Mouse (Mus musculus) hindbrain, embryonic 14.5 days (tissue): ENCODE data around the gene Olfr954. TPM values are rescaled to one million over a fixed set of nuclear protein-coding genes. Genes with fewer than 3 reads are reported as not detected.

Source experiments
- ATAC-seq: fragments of 200-750 bp; cut with Nextera tagmentation; 2 replicates; pipeline ENCODE4 v1.8.0; 2017; ENCODE audit warnings: moderate number of reproducible peaks, mild to moderate bottlenecking, moderate TSS enrichment, moderate library complexity; ENCODE audit not compliant: low FRiP score
- DNase-seq: peaks from one replicate; pipeline ENCODE4 v3.0.0-alpha.2; 2015; ENCODE audit warnings: low spot score
- H3K27ac ChIP-seq: fragments of 300-500 bp; sonication (generic); 2 replicates; pipeline ENCODE4 v1.5.1; 2014; ENCODE audit warnings: mild to moderate bottlenecking, moderate library complexity
- H3K27me3 ChIP-seq: fragments of 300-500 bp; sonication (generic); 2 replicates; pipeline ENCODE4 v1.6.1; 2014; ENCODE audit warnings: mild to moderate bottlenecking, low read length, mixed read lengths; ENCODE audit not compliant: control insufficient read depth, insufficient read depth
- H3K36me3 ChIP-seq: fragments of 300-500 bp; sonication (generic); replicated peaks from 2 replicates; pipeline ENCODE4 v1.6.1; 2014; ENCODE audit not compliant: control insufficient read depth, insufficient read depth
- H3K4me1 ChIP-seq: fragments of 300-500 bp; sonication (generic); replicated peaks from 2 replicates; pipeline ENCODE4 v1.6.1; 2014; ENCODE audit warnings: antibody characterized with exemption, low read length, mixed read lengths; ENCODE audit not compliant: control insufficient read depth, insufficient read depth
- H3K4me2 ChIP-seq: fragments of 300-500 bp; sonication (generic); replicated peaks from 2 replicates; pipeline ENCODE4 v1.6.1; 2014; ENCODE audit warnings: mild to moderate bottlenecking, moderate library complexity
- H3K4me3 ChIP-seq: fragments of 300-500 bp; sonication (generic); replicated peaks from 2 replicates; pipeline ENCODE4 v1.5.1; 2014; ENCODE audit warnings: mild to moderate bottlenecking, low read length
- H3K9ac ChIP-seq: fragments of 300-500 bp; sonication (generic); 2 replicates; pipeline ENCODE4 v1.6.1; 2014
- H3K9me3 ChIP-seq: fragments of 300-500 bp; sonication (generic); 2 replicates; pipeline ENCODE4 v1.6.1; 2016; ENCODE audit warnings: low read length; ENCODE audit not compliant: control insufficient read depth
- WGBS: fragments of 180-500 bp; shearing (Covaris S2); extraction: QIAGEN DNeasy Blood & Tissue Kit; methylation state at CpG from one replicate; pipeline ENCODE4 v1.1.7; 2014; 5-methylcytosine and 5-hydroxymethylcytosine counted together
- polyA plus RNA-seq: library from polyadenylated mRNA; unstranded; fragments of >200 nt; fragmentation: Nextera tagmentation; extraction: Ambion mirVana; gene quantifications from 2 replicates; pipeline ENCODE4 v1.2.1, GENCODE M21; 2014

Gene Olfr954
- not detected in 2 replicates for polyA plus RNA-seq

DNA sequence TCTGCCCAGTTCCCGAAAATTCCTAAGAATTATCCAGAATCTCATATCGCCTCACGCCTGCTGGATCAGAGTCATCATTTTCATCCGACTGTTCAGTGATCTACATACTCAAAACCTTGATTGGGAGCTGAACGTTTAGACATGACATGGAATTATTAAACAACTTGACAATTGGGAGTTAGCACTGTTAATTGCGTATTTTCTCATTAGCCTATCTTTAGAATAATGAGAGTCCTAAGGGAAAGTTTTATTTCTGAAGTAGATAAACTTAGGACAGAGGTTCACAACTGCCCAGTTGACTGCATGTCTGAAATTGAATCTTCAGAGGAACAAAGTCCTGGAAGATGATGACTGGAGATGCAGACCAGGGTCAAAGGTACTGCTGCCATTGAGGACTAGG lies at the start of gene Olfr954:
TSS of gene Olfr954 (plus strand) at position 301 of the 400 bp plus-strand sequence.
- Histone ChIP-seq H3K4me1 (no peaks in the 10 kb centered on the region), H3K9ac (no peak within 1 kb of the TSS), H3K9me3 (no peaks in the 10 kb centered on the region), H3K4me3 (no peak within 1 kb of the TSS), H3K4me2 (no peak within 1 kb of the TSS), H3K36me3 (no peaks in the 10 kb centered on the region), H3K27ac (no peak within 1 kb of the TSS), H3K27me3 (no peaks in the 10 kb centered on the region)
- ATAC-seq = no peak
- 88% methylated on average over 6 of the region's 6 CpGs for WGBS
- DNase-seq = no peak

DNA sequence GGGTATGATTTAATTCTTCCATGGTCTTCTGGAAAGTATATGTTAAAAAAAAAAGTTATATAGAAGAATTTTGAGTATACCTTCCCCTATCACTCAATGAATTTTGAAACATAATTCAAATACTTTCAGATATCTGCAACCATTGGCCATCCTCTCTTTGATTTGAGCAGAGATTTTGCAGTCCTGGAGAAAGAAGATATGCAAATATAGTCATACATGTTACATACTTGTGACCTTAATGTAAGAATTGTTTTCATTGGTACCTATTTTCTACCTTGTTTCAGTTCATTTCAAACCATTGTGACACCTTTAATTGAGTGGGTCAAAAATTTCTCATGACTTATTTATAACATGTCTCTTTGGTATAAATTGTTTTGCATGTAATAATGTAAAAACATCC lies 29.5 kb upstream of the Olfr954 start, which contains the start of gene Olfr952:
TSS of gene Olfr952 (minus strand) at position 101 of the 400 bp plus-strand sequence.
- no peak within 1 kb of the TSS for H3K4me2 ChIP-seq
- H3K27ac ChIP-seq = no peak within 1 kb of the TSS
- H3K4me1 ChIP-seq = no peaks in the 10 kb centered on the region
- H3K9ac ChIP-seq = no peak within 1 kb of the TSS
- no peaks in the 10 kb centered on the region for H3K27me3 ChIP-seq
- no peaks in the 10 kb centered on the region for H3K36me3 ChIP-seq
- ATAC-seq = no peak
- DNase-seq = no peak
- H3K4me3 ChIP-seq = no peak within 1 kb of the TSS
- H3K9me3 ChIP-seq = no peaks in the 10 kb centered on the region

DNA sequence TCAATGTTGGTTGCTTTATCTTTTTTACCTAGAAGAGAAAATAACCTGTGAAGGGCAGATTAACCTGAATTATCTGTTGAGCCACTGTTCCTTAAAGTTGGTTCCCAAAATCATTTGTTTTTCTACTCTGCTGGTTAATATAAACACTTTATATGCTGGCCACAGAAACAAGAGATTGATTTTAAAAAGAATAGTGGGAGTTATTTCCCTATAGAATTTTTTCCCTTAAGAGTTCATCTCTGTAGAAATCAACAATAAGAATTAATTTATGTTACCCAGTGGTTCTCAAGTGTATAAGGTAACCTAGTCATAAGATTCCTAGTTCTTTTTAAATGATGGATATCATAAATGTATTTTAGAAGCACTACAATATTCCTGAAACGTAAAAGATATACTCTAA lies 15.3 kb downstream of the Olfr954 start, which contains the start of gene Olfr955:
TSS of gene Olfr955 (minus strand) at position 101 of the 400 bp plus-strand sequence.
- no peaks in the 10 kb centered on the region for H3K27me3 ChIP-seq
- no peak within 1 kb of the TSS for H3K4me3 ChIP-seq
- WGBS = 66% methylated on average over 1 of the region's 1 CpGs
- no peak within 1 kb of the TSS for H3K4me2 ChIP-seq
- no peaks in the 10 kb centered on the region for H3K4me1 ChIP-seq
- DNase-seq (no peak), ATAC-seq (no peak)
- no peaks in the 10 kb centered on the region for H3K9me3 ChIP-seq
- H3K27ac ChIP-seq = no peak within 1 kb of the TSS
- no peaks in the 10 kb centered on the region for H3K36me3 ChIP-seq
- H3K9ac ChIP-seq = no peak within 1 kb of the TSS

DNA sequence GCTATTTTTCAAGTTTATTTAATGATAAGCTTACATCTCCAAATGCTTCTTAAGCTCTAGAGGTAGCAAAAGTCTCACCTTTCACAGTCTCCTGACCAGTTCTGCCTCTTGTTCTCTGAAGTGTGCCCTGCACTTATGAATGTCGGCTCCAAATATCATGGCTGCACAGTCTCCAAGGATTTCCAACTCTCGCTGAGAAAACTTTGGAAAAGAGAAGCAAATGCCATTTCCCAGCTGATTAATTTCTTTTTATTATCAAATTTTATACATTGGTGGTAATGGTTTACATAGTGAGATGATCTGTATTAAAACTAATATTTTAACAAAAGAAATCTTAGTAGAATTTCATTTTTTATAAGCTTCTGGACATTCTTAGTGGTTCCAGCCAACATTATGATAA lies 37.4 kb downstream of the Olfr954 start, which contains the start of gene Olfr44:
TSS of gene Olfr44 (minus strand) at position 101 of the 400 bp plus-strand sequence.
- 96% methylated on average over 2 of the region's 2 CpGs for WGBS
- no peak within 1 kb of the TSS for H3K4me2 ChIP-seq
- no peak for ATAC-seq

DNA sequence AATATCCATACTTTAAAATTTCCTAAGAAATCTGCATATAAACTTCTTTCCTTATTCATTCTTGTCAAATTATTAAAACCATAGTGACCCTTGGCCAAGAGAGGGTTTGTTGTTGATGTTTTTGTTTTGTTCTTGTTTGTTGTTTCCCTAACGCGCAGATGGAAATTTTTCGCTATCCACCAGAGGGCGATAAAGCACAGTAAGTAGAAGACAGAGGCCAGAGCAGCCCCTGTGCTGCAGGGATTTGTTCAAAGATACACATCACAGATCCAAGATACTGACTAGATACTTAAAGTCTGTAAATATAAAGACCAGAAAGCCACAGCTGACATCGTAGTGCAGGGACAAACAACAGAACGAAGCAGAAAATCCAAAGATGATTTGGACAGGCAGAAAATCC lies 52.5 kb downstream of the Olfr954 start:
- Histone ChIP-seq H3K4me1 (no peaks in the 10 kb centered on the region), H3K4me2 (no peak overlapping the region), H3K36me3 (no peaks in the 10 kb centered on the region), H3K9ac (no peak overlapping the region), H3K4me3 (no peak overlapping the region), H3K9me3 (no peaks in the 10 kb centered on the region), H3K27me3 (no peaks in the 10 kb centered on the region), H3K27ac (no peak overlapping the region)
- DNase-seq = peak; percentile 90
- WGBS = 13% methylated on average over 6 of the region's 6 CpGs
- peak; percentile 76; the same call in 1 of the 2 replicates for ATAC-seq

More for the DNA sequence above, 37.4 kb downstream of the Olfr954 start, which contains the start of gene Olfr44:
- Histone ChIP-seq H3K4me1 (no peaks in the 10 kb centered on the region), H3K27me3 (no peaks in the 10 kb centered on the region), H3K9ac (no peak within 1 kb of the TSS), H3K36me3 (no peaks in the 10 kb centered on the region), H3K4me3 (no peak within 1 kb of the TSS), H3K27ac (no peak within 1 kb of the TSS), H3K9me3 (no peaks in the 10 kb centered on the region)
- DNase-seq = no peak

DNA sequence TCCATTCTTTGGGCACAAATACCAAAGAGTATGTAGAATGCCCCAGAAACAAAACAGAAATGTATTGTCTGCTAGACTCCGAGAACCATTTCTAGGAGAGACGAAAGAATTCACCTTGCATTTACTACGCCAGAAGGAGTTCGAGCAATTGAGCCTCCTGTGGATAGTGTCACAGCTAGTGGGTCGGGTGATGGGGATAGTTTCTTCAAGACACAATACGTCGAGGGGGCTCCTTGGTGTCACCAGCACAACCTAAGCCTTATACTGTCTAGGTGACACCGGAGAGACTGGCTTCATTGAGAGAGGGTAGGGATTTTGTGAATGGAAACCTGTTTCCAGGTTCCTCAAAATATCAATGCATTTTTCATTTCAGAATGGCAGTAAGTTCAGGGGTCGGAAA lies 52.9 kb downstream of the Olfr954 start:
- Histone ChIP-seq H3K4me3 (no peak overlapping the region), H3K9ac (no peak overlapping the region), H3K9me3 (no peaks in the 10 kb centered on the region), H3K4me2 (no peak overlapping the region), H3K4me1 (no peaks in the 10 kb centered on the region), H3K27ac (no peak overlapping the region), H3K36me3 (no peaks in the 10 kb centered on the region), H3K27me3 (no peaks in the 10 kb centered on the region)
- WGBS = 80% methylated on average over 9 of the region's 9 CpGs
- DNase-seq = no peak
- ATAC-seq = no peak

Other genes with a start within 250 kb of the Olfr954 start
- gene Olfr1537, start 206.7 kb upstream of the Olfr954 start, polyA plus RNA-seq = not detected in 2 replicates
- gene Olfr945, start 179.9 kb upstream of the Olfr954 start, polyA plus RNA-seq = not detected in 2 replicates
- not detected in 2 replicates for gene Olfr948, start 130.7 kb upstream of the Olfr954 start, polyA plus RNA-seq
- gene Olfr951, start 69.3 kb upstream of the Olfr954 start, polyA plus RNA-seq = not detected in 2 replicates
- gene Olfr952, start 29.6 kb upstream of the Olfr954 start, polyA plus RNA-seq = not detected in 2 replicates
- not detected in 2 replicates for gene Olfr955, start 15.2 kb downstream of the Olfr954 start, polyA plus RNA-seq
- gene Olfr44, start 37.3 kb downstream of the Olfr954 start, polyA plus RNA-seq = not detected in 2 replicates
- not detected in 2 replicates for gene Olfr957, start 59.1 kb downstream of the Olfr954 start, polyA plus RNA-seq
- not detected in 2 replicates for gene Olfr958, start 97.4 kb downstream of the Olfr954 start, polyA plus RNA-seq
- not detected in 2 replicates for gene Olfr959, start 118.9 kb downstream of the Olfr954 start, polyA plus RNA-seq
- 164 and 235 TPM in 2 replicates for gene AW551984, start 147.7 kb downstream of the Olfr954 start, polyA plus RNA-seq
- not detected in 2 replicates for gene Olfr148, start 154.0 kb downstream of the Olfr954 start, polyA plus RNA-seq
- not detected in 2 replicates for gene Olfr960, start 164.7 kb downstream of the Olfr954 start, polyA plus RNA-seq
- gene Olfr961, start 188.4 kb downstream of the Olfr954 start, polyA plus RNA-seq = not detected in 2 replicates
- not detected in 2 replicates for gene Olfr963, start 210.5 kb downstream of the Olfr954 start, polyA plus RNA-seq